Mouse (Mus musculus) right cerebral cortex, postnatal 10 days (tissue): ENCODE results near the gene Ccdc9.
"Not testable (repeated sequence)": the region's sequence is repeated elsewhere in the genome, so short reads cannot be mapped to it uniquely, and the experiment has no call there.

ENCODE experiments used
- DNase-seq, 2 experiments: peaks; one replicate each; pipeline ENCODE4 v3.0.0; 2021; ENCODE audit warnings: low spot score in 2 of 2

Gene Ccdc9

DNA sequence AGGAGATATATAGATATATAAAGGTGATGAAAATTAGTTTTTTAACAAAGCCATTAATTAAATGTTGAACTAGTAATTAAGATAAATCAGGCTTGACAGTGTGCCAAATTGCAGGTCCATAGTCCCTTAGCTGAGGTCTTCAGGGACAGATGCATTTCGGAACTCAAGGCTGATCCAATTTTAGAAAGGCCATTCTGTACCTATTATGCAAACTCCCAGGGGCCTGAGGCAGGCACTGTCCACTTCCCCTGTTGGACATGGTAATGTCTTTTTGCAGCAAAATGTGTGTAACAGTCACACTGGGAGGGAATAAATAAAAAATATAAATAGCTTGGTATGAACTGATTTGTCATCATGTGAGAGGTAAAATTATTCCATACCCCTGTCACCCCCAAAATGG is 15.5 kb downstream of the Ccdc9 start:
- no peak for DNase-seq

- DNase-seq, result not testable (repeated sequence)
Observed at GRCm38 (mm10) chr7:16266593-16266992, 20.0 kb downstream of the Ccdc9 start.

- no peak for DNase-seq
Observed at GRCm38 (mm10) chr7:16265856-16266255, 20.7 kb downstream of the Ccdc9 start.

GRCm38 (mm10) chr7:16263843-16264242 is 22.8 kb downstream of the Ccdc9 start:
- no peak for DNase-seq

DNA sequence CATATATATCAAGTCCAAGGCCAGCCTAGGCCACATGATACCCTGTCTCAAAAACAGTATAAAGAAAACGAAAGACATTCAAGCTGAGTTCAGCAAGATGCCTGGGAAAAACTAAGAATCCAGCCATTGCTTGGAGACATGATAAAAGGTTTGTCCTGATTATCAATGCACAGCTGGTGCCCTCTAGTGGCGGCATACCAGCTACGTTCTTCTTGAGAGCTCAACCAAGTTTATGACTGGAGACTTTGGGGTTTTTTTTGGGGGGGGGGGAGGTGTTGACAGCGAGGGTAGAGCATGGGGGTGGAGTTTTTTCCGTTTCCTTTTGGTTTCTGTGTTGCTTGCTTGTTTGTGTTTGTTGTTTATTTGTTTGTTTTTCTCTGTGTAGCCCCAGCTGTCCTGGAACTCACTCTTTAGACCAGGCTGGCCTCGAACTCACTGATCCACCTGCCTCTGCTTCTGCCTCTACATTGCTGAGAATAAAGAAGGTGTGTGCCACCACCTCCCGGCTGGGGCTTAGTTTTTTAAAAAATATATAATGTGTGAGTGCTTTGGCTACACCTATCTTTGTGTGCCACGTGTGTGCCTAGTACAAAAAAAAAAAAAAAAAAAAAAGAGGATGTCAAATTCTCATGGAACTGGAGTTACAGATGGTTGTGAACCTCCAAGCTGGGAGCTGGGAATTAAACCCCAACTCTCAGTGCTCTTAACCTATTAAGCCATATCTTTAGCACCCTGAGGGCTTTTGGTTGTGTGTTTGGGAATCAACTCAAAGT is 23.4 kb downstream of the Ccdc9 start:
- DNase-seq, result peak; percentile 80 to 82

DNA sequence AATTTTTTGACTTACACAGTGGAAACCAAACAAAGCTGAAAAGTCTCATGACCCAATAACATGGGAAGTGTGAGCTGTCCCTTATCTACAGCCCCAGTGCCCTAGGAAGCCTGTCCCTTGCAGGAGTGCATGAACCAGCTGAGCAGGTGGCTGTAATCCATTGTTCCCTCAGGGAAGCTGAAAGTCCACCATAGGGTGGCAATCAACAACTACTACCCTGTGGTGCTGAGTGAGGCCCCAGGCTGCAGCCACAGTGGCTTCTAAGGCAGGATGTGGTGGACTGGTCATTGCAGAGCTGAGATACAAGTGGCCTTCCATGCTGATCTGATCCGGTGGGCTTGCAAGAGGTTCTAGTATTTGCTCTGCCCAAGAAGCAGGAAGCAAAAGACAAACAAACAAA is 25.5 kb downstream of the Ccdc9 start:
- no peak for DNase-seq

- DNase-seq, result no peak
Observed at GRCm38 (mm10) chr7:16259110-16259590, 27.4 kb downstream of the Ccdc9 start, which contains the start of gene C5ar1. C5ar1 (minus strand) TSS chr7:16259540.

DNA sequence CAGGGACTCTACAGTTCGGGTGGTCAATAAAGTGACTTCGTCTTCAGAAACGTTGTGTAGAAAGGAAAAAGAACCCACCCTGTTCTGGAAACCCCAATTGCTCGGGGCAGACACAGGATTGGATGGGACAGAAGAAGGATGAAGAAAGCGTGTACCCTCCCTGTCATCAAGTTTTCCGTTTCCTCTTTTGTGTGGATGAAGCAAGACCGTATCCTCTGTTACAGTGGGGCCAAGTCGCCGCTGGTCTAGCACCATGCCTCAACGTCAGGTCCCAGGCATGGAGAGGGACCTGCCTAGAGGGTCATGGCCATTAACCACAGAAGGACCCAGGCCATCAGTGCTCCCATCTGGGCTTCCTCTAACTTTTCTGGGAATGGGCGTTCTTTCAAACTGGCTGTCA is 28.8 kb downstream of the Ccdc9 start:
- no peak for DNase-seq

DNA sequence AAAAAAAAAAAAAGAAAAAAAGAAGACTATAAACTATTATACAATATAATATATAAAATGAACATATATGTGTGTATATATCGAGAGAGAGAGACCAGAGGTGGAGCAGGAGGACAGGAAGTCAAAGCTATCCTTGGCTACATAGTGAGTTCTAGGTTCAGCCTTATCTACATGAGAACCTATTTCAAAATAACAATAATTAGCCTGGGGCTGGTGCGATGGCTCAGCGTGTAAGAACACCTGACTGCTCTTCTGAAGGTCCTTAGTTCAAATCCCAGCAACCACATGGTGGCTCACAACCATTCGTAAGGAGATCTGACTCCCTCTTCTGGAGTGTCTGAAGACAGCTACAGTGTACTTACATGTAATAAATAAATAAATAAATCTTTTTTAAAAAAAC is 30.6 kb downstream of the Ccdc9 start:
- not testable (repeated sequence) for DNase-seq

DNA sequence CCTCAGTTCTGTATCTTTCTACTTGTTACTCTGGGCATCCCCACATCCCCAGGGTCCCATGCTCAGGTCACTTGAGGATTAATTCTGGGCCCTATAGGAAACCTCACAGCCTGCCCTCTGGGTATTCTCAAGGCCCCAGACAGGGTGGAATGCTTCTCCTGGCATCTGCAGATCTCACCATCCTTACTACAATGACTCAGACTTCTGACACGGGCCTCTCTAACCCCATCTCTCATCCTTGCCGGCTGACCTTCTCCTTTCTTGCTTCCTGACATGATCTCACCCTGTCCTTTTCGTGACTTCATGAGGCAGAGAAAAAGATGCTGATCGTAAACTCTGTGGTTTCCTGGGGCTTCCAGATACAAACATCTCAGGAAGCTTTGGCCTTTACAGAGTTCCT is 32.4 kb downstream of the Ccdc9 start:
- no peak for DNase-seq

DNA sequence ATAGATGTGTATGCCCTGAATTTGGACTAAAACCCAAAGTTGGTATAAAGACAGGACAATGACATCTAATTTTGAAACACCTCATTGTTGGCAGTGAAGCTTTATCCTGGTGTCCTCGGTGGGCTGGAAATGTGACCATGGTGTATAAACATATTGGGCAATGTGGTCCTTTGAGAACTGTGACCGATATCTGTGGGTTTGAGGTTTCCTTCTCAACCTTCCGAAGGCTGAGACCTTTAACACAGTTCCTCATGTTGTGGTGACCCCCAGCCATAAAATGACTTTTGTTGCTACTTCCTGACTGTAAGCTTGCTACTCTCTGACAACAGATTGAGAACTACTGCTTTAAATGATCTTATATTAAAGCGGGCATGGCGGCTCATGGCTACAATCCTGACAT is 35.9 kb downstream of the Ccdc9 start:
- no peak for DNase-seq

GRCm38 (mm10) chr7:16245958-16246357 is 40.6 kb downstream of the Ccdc9 start:
- DNase-seq, result no peak

DNA sequence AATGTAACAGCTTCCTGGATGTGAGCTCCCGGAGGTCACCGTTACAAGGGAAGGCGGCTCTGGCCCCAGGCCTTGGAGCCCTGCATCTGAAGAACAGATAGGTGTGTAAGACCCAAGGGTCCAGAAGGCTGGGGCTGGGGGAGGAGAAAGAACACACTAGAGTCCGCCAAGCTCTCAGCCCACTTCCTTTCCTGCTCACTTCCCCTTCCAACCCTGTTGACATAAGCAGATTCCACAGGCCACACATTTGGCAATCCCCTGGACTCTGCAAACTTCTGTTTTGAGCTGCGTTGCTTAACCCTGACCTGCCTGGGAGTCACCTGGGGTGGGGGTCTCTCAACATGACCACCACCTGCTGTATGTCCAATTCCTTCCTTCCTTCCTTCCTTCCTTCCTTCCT is 42.5 kb downstream of the Ccdc9 start, which contains the start of gene C5ar2:
TSS of gene C5ar2 (minus strand) at position 88 of the 400 bp plus-strand sequence.
- peak; percentile 40 to 48 for DNase-seq

DNA sequence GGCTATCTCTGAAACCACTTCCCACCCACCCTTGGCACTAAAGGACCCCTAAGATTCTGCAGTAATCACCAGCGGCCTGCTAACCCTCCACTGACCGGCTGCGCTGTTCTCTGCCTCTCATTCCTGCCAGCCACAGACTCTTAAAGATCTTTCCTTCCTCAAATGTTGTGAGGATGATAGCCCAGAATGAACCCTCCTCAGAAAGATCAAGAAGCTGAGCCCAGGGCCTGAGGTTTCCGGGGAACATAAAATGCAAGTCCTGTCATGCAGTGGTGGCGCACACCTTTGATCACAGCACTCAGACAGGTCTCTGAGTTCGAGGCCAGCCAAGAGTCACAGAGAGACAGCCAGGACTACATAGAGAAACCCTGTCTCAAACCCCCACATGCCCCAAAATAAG is 44.4 kb downstream of the Ccdc9 start:
- DNase-seq, result no peak

DNA sequence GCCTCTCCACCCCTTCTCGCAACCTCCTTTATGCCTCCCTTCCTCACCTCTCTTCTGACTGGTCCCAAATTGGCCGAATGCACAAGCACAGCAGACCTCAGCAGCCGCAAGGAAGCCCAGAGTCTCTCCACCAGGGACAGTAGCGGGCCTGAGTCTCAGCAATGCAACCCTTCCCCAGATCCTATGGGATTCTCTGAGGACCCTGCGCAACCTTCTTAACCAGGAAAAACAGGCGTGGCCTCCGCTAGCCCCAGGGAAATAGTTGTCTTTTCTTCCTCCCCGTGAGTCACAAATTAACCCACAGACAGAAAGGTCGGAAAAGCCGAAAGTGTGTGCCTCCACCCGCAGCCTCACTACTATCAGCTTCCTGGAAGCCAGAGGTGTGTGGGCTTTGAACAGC is 44.8 kb downstream of the Ccdc9 start:
- DNase-seq, result no peak

DNA sequence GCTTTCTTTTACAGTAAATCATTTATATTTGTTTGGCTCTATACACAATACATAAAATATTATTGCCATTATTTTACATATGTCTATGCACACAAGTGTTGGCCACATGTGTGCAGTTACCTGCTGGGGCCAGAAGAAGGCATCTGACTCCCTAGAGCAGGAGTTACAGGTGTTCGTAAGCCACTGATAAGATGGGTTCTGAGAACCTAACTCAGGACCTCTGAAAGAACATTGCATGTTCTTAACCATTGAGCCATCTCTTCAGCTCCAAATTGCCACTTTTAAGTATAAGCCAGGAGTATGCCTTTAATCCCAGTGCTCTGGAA is 45.7 kb downstream of the Ccdc9 start:
- no peak for DNase-seq

- no peak for DNase-seq
Observed at GRCm38 (mm10) chr7:16240281-16240977, 46.2 kb downstream of the Ccdc9 start.

DNA sequence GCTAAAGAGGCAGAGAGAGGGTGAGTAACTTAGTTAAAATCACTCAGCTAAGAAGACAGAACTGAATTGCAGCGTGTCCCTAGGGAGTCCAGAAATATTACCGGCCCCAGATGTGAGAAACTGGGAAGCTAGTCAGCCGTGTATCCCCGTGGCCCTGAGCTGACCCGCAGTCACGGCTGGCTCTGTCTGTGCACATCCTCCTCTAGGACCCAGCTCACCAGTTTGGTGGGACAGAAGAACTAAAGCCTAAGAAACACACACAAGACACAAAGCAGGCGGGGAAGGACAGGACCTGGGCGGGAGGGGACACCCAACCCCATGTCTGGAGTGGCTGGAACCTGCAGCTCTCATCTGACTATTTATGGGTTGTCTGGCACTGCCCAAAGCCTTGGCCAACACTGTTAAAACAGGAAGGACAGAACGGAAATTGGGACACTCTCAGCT is 47.0 kb downstream of the Ccdc9 start:
- no peak for DNase-seq

DNA sequence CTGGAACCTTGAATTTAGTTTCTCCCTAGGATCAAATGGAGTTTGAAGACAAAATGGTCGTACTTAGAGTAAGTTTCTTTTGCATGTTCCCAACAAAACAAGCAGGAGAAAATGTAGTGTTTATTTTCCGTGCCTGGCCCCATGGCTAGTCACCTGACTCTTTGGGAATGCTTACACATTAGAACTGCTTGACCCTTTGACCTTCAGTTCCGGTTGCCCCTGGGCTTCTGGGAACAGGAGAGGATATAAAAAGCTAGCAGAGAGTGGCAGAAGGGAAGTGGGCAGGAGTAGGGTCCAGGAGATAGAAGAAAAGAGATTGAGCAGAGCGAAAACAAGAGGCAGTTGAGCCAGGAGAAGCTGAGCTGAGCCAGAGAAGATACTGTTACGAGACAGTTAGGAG is 56.7 kb downstream of the Ccdc9 start:
- DNase-seq, result no peak
